Mouse (Mus musculus) spleen, adult 2 months (tissue): ENCODE measurements at regions not wholly inside any gene's neighbourhood (a gene's known extent, or its start where the extent isn't known, plus 50 kb on each side); places are given as distances from the start of the nearest gene placed in this dataset.

Experiments used
- CTCF ChIP-seq: fragments of 200-500 bp; IDR thresholded peaks from 2 replicates; pipeline ENCODE4 v1.5.1; 2011; ENCODE audit warnings: mild to moderate bottlenecking, inconsistent platforms; ENCODE audit not compliant: insufficient read depth, insufficient read length, insufficient replicate concordance; ENCODE audit errors: extremely low read depth
- POLR2A ChIP-seq: fragments of 200-500 bp; IDR thresholded peaks from 2 replicates; pipeline ENCODE4 v1.6.1; 2011; ENCODE audit warnings: low read depth, low read length, inconsistent platforms

DNA sequence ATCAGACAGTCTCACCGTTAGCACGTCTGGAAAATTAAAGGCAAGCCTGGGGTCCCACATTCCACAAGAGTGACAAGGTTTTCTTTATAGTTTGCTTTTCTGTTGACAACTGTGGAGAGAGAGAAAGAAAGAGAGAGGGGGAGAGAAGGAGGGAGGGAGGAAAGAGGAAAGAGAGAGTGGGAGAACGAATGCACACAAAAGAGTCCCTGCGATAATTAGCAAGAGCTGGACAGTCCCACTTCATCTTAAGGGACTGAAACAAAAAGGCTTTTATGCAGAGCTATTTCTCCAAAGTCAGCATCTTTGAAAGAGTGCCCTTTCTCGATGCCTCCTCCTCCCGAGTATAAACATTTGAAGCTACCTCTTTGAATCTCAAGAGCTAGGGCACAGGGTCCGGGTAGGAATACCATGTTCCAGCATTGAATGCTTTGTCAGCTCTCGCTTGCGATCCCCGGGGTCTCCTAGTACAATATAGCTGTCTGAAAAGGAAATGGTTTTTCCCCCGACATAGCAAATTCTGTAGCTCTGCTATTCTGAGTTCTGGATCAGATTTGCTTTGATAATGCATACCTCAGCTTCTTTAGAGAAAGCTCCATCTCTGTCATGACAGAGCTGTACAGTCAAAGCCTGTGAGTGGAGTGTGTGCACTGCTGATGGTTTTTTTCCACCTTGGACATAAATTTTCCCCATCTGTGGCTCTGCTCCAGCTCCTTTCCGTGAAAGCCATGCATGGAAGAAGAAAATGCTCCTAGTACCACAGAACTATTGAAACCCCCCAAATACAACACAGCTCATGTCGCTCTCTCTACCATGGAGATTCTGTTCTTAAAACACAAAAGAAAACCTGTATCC, 282.9 kb upstream of the Fbxl7 start:
- TF ChIP-seq CTCF (no peak), POLR2A (no peak)
